Mouse (Mus musculus) liver, embryonic 14.5 days (tissue): Measurements from ENCODE around the gene Olfr589. TPM values are rescaled to one million over a fixed set of nuclear protein-coding genes. Genes with fewer than 3 reads are reported as not detected.
"Not testable (repeated sequence)": the region's sequence is repeated elsewhere in the genome, so short reads cannot be mapped to it uniquely, and the experiment has no call there.

ENCODE experiments used
- ATAC-seq: fragments of 200-750 bp; cut with Nextera tagmentation; 2 replicates; pipeline ENCODE4 v1.8.0; 2017; ENCODE audit warnings: moderate number of reproducible peaks, mild to moderate bottlenecking, moderate library complexity; ENCODE audit not compliant: insufficient read depth
- DNase-seq, 3 experiments: peaks; one replicate each; pipeline ENCODE4 v3.0.0-alpha.2; 2012 to 2013; ENCODE audit warnings: low read depth in 3 of 3, low spot score in 3 of 3
- H3K27ac ChIP-seq: fragments of 300-500 bp; sonication (generic); 2 replicates; pipeline ENCODE4 v1.5.1; 2014; ENCODE audit warnings: moderate library complexity, mild to moderate bottlenecking, control low read depth, inconsistent platforms
- H3K27me3 ChIP-seq: fragments of 300-500 bp; sonication (generic); 2 replicates; pipeline ENCODE4 v1.6.1; 2014; ENCODE audit warnings: mild to moderate bottlenecking, low read length, moderate library complexity; ENCODE audit not compliant: control insufficient read depth, insufficient read depth
- H3K36me3 ChIP-seq: fragments of 300-500 bp; sonication (generic); replicated peaks from 2 replicates; pipeline ENCODE4 v1.6.1; 2014; ENCODE audit warnings: low read depth; ENCODE audit not compliant: control insufficient read depth, insufficient read depth
- H3K4me1 ChIP-seq, 2 experiments: fragments of 200-500 bp in 1 of 2; fragments of 300-500 bp in 1 of 2; sonication (generic) in 1 of 2; replicated peaks; 2 replicates each; pipeline ENCODE4 v1.6.1; 2012 to 2014; ENCODE audit warnings: antibody characterized with exemption in 1 of 2, inconsistent platforms in 1 of 2, low read length in 1 of 2; ENCODE audit not compliant: control insufficient read depth in 2 of 2, insufficient read depth in 2 of 2
- H3K4me2 ChIP-seq: fragments of 300-500 bp; sonication (generic); 2 replicates; pipeline ENCODE4 v1.6.1; 2014; ENCODE audit warnings: low read depth, mild to moderate bottlenecking, control low read depth, moderate library complexity
- H3K4me3 ChIP-seq, 2 experiments: fragments of 200-500 bp in 1 of 2; fragments of 300-500 bp in 1 of 2; sonication (generic) in 1 of 2; 2 replicates each; pipeline ENCODE4 v1.5.1; 2012 to 2014; ENCODE audit warnings: low read depth in 2 of 2, low read length in 2 of 2, mild to moderate bottlenecking in 2 of 2, control low read depth in 1 of 2, inconsistent platforms in 1 of 2, moderate library complexity in 1 of 2; ENCODE audit not compliant: insufficient read depth in 1 of 2
- H3K9ac ChIP-seq: fragments of 300-500 bp; sonication (generic); replicated peaks from 2 replicates; pipeline ENCODE4 v1.6.1; 2014; ENCODE audit warnings: mild to moderate bottlenecking, control low read depth, moderate library complexity
- H3K9me3 ChIP-seq: fragments of 300-500 bp; sonication (generic); 2 replicates; pipeline ENCODE4 v1.6.1; 2016; ENCODE audit warnings: low read length, mixed read lengths; ENCODE audit not compliant: control insufficient read depth
- CTCF ChIP-seq: IDR thresholded peaks from 2 replicates; pipeline ENCODE4 v1.5.1; 2016; ENCODE audit warnings: antibody characterized with exemption, low read depth, control low read depth
- EP300 ChIP-seq: IDR thresholded peaks from 2 replicates; pipeline ENCODE4 v1.6.1; 2016; ENCODE audit warnings: antibody characterized with exemption, low read depth
- WGBS: fragments of 180-500 bp; shearing (Covaris S2); extraction: QIAGEN DNeasy Blood & Tissue Kit; methylation state at CpG from one replicate; pipeline ENCODE4 v1.1.7; 2014; ENCODE audit not compliant: insufficient replicate concordance; 5-methylcytosine and 5-hydroxymethylcytosine counted together
- polyA plus RNA-seq, 2 experiments: library from polyadenylated mRNA; depleted of rRNA in 1 of 2; stranded (reverse) in 1 of 2; unstranded in 1 of 2; fragments of >200 nt; fragmentation: Nextera tagmentation in 1 of 2; extraction: Ambion mirVana in 1 of 2; gene quantifications; 2 replicates each; pipeline versions ENCODE4 v1.2.1 to v1.2.3; 2012 to 2014

The Olfr589 gene
- polyA plus RNA-seq (2012; rRNA removed) (not detected in 2 replicates), polyA plus RNA-seq (2014; fragmentation: Nextera tagmentation; extraction: Ambion mirVana) (not detected in 2 replicates)

DNA sequence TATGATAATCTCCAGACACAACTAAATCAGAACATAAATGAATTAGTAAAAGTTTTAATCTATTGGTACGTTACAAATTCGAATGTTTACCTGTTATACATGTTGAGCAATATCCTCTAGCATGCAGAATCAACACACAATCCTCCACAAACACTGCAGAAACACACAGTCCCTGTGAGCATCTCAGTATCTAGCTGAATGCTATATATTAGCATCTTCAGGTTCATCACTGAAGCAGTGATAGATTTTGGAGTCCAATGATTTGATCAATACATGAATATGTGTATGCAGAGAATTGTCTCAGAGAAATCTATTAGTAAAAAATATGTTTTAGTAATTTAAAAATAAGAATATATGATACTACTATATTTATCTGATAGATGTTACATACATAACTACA, at the start of gene Olfr589:
Gene Olfr589, minus strand, starts transcription at position 101 of the 400 bp plus-strand sequence.
- Histone ChIP-seq H3K4me1 (no peaks in the 10 kb centered on the region), H3K9ac (no peak within 1 kb of the TSS), H3K9me3 (no peaks in the 10 kb centered on the region), H3K4me2 (no peak within 1 kb of the TSS), H3K36me3 (no peaks in the 10 kb centered on the region), H3K4me3 (no peak within 1 kb of the TSS), H3K27ac (no peak within 1 kb of the TSS), H3K27me3 (no peaks in the 10 kb centered on the region)
- WGBS: 39% methylated on average over 2 of the region's 2 CpGs
- ATAC-seq: no peak
- DNase-seq: no peak
- TF ChIP-seq CTCF (no peak), EP300 (no peak)

DNA sequence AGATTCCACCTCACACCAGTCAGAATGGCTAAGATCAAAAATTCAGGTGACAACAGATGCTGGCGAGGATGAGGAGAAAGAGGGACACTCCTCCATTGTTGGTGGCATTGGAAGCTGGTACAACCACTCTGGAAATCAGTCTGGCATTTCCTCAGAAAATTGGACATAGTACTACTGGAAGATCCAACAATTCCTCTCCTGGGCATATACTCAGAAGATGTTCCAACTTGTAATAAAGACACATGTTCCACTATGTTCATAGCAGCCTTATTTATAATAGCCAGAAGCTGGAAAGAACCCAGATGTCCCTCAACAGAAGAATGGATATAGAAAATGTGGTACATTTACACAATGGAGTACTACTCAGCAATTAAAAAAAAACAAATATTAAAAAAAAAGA, 28.3 kb upstream of the Olfr589 start, which contains the start of gene Olfr592:
Gene Olfr592, plus strand, starts transcription at position 301 of the 400 bp plus-strand sequence.
- H3K36me3 ChIP-seq, H3K4me1 ChIP-seq, DNase-seq, H3K27ac ChIP-seq, H3K9me3 ChIP-seq, H3K27me3 ChIP-seq, H3K4me3 ChIP-seq, H3K4me2 ChIP-seq, ATAC-seq, H3K9ac ChIP-seq: not testable (repeated sequence)
- WGBS: 32% methylated on average over 1 of the region's 1 CpGs

DNA sequence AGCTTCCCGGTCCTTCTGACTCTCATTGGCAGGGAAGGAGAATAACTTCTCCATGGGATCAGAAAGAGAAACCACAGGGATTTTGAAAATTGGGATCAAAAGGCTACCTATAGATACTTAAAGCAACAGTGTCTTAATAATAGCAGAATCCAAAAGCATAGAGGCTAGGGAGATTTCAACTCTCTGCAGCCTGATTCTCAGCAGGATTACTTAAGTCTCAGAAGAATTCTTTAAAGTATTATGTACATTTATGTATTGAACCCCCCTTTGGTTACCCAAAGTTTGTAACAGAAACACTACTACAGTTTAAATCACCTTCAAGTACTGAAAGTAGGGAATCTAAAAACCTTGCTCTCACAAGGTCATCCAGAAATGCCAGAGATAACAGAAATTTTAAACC, 22.1 kb upstream of the Olfr589 start, which contains the start of gene Olfr591:
Gene Olfr591, minus strand, starts transcription at position 101 of the 400 bp plus-strand sequence.
- Histone ChIP-seq H3K4me1 (no peaks in the 10 kb centered on the region), H3K4me2 (no peak within 1 kb of the TSS), H3K27ac (no peak within 1 kb of the TSS), H3K27me3 (no peaks in the 10 kb centered on the region), H3K9ac (no peak within 1 kb of the TSS), H3K9me3 (no peaks in the 10 kb centered on the region), H3K36me3 (no peaks in the 10 kb centered on the region), H3K4me3 (no peak within 1 kb of the TSS)
- TF ChIP-seq CTCF (no peak), EP300 (no peak)
- ATAC-seq (no peak), DNase-seq (no peak)
- WGBS: 39% methylated on average over 1 of the region's 1 CpGs

DNA sequence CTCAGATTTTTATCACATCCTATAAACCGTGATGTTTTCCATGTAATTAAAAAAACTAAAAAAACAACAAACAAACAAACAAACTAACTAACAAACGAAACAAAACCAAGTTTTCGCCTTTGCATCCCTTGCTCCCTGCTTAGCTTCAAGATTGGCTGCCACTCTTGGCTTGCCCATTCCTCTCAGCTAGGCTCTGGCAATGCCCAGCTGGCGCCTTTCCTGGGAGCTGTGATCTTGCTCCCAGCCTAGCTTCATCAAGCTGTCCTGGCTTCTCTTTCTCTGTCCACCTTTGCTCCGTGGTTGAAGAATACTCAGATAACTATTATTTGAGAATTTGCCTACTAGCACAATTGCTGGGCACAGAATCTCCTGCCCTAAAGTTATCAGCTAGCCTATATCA, 13.5 kb upstream of the Olfr589 start:
- Histone ChIP-seq H3K9ac (no peak overlapping the region), H3K4me3 (no peak overlapping the region), H3K9me3 (no peaks in the 10 kb centered on the region), H3K4me1 (no peaks in the 10 kb centered on the region), H3K27ac (no peak overlapping the region), H3K27me3 (no peaks in the 10 kb centered on the region), H3K36me3 (no peaks in the 10 kb centered on the region), H3K4me2 (no peak overlapping the region)
- 41% methylated on average over 5 of the region's 5 CpGs for WGBS
- no peak for TF ChIP-seq EP300
- no peak for TF ChIP-seq CTCF
- DNase-seq (no peak), ATAC-seq (no peak)

DNA sequence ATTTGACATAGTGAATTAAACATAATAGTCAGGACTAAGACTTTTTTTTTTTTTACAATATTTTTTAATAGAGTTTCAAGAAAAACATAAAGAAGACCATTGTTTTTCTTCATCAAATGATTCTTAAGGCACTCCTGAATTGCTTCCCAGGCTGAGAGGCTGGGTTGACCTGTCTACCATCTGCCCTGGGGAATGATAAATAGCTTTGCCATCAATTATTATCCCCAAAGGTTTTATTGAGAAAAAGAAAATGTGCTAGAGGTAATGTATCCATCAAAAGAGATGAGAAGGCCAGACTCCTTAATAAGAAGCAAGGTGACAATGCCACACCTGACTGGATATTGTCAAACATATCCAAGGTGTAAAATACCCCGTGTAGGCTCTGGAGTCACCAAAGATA, 15.6 kb downstream of the Olfr589 start, which contains the start of gene Olfr588-ps1:
Gene Olfr588-ps1, plus strand, starts transcription at position 301 of the 400 bp plus-strand sequence.
- 63% methylated on average over 1 of the region's 1 CpGs for WGBS
- ATAC-seq: no peak
- H3K9ac ChIP-seq: no peak within 1 kb of the TSS

More for the DNA sequence above, 15.6 kb downstream of the Olfr589 start, which contains the start of gene Olfr588-ps1:
- H3K4me2 ChIP-seq: no peak within 1 kb of the TSS
- no peaks in the 10 kb centered on the region for H3K9me3 ChIP-seq
- TF ChIP-seq EP300: no peak
- no peak for TF ChIP-seq CTCF
- no peak for DNase-seq
- no peaks in the 10 kb centered on the region for H3K4me1 ChIP-seq
- no peak within 1 kb of the TSS for H3K27ac ChIP-seq
- H3K27me3 ChIP-seq: no peaks in the 10 kb centered on the region
- no peak within 1 kb of the TSS for H3K4me3 ChIP-seq
- no peaks in the 10 kb centered on the region for H3K36me3 ChIP-seq
